Mouse (Mus musculus): Measurements from ENCODE around the gene Cd81. TPM values are rescaled to one million over a fixed set of nuclear protein-coding genes. Genes with fewer than 3 reads are reported as not detected.

Cd81 gene
- polyA plus RNA-seq, 1 experiment, result 621 TPM

DNA sequence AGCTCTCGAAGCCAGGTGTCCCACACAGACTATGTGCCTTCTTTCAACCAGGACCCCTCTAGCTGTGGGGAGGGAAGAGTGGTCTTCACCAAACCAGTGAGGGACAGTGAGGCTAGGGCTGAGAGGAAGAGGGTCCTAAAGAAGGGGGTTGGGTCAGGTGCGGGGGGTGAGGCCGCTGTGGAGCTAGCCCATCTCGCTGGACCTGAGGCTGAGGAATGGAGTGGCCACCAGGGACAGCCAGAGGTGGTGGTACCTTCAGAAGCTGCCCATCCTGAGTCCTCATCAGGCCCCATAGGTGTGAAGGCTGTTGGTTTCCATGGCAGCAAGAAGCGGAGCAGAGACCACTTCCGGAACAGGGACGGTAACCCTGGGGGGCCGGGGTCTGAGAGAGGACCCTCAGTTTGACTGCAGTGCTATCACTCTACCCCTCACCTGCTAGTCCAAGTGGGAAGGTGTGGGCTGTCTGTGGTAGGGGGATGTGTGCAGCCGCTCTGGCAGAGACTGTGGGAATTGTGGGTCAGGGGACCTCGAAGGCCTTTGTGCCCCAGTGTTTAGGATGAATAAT is 18.0 kb downstream of the Cd81 start:
- no peak for DNase-seq (ENCODE audit: low read depth)

DNA sequence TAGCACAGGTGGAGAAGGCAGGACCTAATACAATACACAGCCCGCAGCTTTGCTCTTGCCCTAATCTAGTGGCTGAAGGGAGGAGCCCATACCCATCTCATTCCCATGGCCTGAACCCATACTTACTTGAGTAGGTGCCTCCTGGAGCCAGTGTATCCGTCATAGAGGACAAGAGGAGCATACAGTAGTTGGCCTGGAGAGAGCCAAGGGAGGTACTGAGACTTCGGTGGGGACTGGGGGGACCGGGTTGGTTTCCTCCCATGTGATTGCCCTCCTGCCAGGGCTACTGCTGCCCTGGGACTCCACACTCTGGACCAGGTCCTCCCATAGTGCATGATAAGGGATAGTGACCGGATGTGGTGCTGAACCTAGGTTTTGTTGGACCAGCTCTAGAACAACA is 20.1 kb downstream of the Cd81 start:
- no peak for DNase-seq (ENCODE audit: low read depth)

DNA sequence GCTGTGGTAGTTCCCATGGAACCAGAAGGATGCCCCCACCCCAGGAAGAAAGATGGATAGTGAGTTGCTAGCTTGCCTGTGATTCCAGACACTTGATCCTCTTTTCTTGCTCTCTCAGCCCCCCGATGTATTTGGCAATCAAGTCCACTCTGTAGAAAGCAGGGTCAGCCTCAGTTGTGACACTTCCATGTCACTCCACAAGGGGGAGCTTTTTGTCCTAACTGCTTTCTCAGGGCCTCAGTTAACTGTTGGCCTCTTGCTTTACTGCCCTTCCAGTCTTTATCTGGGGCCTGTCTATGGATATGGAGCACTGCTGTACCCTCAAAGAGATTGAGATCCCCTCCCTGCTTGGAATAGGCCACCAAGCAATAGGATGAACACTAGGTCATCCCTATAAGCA is 20.5 kb downstream of the Cd81 start:
- DNase-seq (ENCODE audit: low read depth), result no peak

DNA sequence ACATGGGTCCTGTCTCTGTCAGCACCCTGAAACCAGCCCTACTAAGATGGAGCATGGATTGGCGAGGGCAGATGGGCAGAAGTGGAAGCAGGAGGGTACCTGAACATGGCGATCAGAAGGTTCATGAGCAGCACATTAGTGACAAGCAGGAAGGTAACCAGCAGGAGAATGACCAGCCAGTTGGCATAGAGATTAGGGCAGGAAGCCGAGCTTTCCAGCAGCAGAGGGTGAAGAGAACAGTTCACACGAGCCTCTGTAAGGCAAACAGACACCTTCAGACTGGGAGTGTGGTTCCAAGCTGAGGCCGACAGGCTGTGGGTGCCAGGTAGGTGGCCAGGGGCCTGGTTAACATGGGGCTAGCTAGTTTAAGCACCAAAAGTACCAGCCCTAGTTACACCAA is 22.9 kb downstream of the Cd81 start:
- no peak for DNase-seq (ENCODE audit: low read depth)

DNA sequence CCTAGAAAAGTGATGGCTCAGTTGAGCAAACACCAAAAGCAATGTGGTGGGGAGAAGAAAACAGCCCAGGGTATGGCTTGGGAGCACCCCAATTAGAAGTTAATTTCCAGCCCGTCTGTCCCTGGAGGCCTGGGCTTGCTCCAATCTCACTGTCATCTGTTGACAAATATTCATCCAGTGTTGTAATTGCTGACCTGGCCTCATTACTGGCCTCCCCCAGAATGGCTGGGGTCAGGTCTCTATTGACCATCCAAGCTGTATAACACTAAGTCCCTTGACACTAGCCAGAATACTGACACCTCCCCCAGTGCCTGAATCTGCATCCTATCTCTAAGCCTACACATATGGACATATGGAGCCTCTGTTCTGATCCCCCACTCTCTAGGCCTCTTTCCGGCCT is 24.8 kb downstream of the Cd81 start:
- no peak for DNase-seq (ENCODE audit: low read depth)

DNA sequence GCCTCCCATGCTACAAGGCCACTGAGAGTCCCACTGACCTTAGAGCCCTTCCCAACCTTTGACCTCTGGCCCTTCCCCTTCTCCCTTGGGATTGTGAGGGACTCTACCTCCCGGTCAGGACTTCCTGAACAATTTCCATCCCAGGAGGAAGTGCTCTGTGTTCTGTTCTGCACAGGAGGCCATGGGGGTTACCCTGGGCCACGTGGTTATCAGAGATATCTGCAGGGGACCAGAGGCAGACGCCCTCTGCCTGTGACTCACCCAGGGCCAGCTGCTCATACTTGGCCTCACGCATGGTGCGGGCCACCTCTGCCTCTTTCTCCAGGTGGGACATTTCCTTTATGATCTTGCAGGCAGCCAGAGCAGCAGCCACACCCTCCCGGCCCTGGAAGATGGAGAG is 29.5 kb downstream of the Cd81 start:
- no peak for DNase-seq (ENCODE audit: low read depth)

DNA sequence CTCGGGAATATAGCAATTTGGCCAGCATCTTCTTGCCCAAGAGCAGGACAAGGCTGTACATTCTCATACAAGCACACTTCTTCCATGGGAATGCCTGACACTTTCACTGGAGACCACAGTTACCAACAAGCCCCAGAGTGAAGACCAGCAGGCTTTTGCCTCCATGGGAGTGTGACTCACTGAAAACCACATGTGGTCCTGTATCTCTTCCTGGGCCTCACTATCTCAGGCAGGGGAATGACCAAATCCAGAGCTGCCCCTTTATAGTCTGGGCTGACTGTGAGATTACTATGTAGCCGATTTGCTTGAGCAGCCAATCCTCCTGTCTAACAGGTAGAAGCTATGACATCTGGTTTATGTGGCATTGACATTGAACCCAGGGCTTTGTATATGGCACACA is 31.2 kb downstream of the Cd81 start:
- no peak for DNase-seq (ENCODE audit: low read depth)

DNA sequence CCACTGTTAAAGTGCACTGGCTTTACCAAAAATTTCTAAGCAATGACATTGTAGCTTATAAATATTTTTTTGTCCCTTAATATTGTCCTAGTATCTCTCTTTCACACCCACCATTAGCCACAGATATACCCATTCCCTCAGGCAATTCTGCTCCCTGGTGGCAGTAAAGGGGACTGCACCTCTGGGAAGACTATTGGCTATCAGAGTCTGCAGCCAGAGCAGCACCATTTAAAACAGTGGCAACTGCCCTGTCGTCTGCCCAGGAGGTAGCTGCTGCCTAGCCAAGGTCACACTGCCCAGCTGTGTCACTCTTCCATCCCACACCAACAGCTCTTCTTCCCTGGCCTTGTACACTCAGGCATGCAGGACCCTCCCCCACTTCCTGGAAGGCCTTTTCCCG is 33.8 kb downstream of the Cd81 start:
- DNase-seq (ENCODE audit: low read depth), result no peak

DNA sequence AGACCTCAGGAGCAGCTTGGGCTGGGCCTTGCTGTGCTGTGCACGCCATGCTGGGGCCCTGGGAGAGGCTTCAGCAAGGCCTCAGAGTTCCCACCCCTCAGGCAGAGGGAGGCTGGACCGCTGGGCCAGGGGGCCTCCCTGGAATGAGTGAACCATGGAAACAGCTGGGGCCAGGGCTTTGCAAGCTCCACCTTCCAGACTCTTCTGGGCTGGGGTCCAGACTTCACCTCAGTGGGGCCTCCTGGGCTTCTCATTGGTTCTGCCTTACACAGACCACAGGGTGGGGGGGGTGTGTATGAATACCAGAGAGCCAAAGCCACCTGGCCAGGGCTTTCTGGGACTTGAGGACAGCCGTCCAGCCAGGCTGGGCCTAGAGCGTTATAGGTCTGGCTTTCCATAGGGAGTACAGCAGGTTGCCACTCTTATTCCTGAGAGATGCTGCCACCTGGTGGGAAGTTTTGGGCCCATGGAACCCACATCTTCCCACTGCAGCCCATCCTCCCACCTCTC is 34.6 kb downstream of the Cd81 start:
- DNase-seq (ENCODE audit: low read depth), result no peak

DNA sequence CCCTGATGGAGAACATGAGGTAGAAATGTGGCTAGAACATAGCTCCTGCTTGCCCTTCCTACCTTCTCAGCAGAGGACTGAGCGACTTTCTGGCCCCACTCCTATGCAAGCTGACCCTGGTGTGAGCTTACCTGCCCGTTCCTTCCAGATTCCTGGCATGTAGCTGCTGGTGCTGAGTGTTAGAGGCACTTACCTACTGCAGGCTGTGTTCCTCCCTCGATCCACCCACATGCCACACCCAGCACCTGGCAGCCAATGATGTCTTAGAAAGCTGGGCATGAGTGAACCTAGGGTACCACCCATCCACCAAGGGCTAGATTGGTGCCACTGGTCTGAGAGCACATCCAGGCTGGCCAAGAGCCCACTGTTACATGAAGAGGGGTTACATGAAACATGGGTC is 41.3 kb downstream of the Cd81 start:
- no peak for DNase-seq (ENCODE audit: low read depth)

DNA sequence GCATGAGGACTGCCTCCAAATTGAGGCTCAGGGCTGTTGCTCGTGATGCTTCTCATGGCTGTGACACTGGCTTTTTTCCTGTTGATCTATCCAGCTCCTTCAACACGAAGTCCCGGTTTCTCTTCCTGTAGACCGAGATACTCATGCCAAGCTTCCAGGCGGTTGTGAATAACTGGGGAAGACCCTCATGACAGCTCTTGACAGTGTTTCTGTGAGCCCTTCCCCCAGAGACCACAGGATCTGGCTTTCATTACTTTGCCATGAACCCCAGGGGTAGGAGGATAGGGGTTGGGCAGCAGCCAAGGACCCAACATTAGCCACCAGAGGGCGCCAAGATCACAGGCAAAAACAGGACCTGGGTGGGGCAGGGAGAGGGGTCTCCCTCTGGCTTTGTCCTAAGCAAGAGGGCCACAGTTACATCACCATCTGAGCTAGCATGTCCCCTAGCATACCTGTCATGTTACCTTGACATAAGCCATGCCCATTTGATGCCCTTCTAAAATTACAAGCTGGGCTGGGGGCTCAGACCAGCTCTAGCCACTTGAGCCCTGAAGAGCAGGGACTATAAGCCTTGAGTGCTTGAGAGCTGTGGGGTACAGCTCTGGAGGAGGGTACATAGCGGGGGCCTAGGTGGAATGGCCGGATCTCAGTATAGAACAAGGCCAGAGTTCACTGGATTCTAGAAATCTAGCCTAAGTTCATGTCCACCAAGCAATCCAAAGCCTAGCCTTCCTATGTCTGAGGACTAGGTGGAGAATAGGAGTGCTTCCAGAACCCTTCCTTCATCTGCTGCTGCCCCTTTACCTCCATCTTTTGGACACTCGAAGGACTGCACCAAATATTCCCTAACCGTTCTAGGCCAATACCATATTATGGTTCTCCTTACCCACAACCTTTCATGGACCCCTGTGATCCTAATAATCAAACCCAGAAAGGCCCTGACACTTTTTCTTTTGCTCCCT is 42.3 kb downstream of the Cd81 start, which contains the start of gene Trpm5:
Gene Trpm5 (minus strand): TSS at position 51 of the 962 bp plus-strand sequence.
- no peak for DNase-seq (ENCODE audit: low read depth)

DNA sequence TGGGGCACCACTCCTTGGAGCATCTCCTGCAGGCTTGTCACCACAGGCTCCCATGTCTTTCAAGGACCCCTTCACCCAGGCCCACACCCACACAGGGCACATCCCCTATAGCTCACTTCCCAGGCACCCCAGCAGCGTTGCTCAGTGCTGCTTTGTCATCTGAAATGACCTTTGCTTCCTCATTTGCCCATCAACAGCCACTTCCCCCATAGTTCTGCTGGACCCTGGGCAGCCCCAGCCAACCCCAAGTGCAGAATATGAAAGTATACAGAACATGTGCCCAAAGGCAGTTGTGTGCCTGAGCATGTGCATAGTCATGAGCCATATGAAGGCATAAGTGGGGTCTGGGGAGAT is 43.0 kb downstream of the Cd81 start:
- DNase-seq (ENCODE audit: low read depth), result no peak

DNA sequence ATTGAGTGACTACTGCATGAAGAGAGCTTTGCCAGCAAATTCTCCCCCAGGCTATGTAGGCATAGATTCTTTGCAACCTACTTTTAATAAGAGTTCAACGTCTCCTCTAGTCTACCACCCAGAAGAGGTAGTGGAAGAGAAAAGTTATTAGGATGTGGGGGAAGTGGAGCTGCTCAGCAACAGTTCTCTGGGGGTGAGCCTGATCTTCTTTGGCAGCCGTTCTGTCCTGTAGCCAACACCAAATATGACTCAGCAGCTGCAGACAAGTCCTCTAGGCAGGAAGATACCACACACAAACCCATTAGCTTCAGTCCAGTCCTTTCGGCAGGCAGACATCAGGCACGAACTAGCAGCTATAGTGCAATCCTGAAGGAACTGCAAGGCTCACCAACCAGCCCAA is 48.2 kb downstream of the Cd81 start:
- DNase-seq (ENCODE audit: low read depth), result no peak

DNA sequence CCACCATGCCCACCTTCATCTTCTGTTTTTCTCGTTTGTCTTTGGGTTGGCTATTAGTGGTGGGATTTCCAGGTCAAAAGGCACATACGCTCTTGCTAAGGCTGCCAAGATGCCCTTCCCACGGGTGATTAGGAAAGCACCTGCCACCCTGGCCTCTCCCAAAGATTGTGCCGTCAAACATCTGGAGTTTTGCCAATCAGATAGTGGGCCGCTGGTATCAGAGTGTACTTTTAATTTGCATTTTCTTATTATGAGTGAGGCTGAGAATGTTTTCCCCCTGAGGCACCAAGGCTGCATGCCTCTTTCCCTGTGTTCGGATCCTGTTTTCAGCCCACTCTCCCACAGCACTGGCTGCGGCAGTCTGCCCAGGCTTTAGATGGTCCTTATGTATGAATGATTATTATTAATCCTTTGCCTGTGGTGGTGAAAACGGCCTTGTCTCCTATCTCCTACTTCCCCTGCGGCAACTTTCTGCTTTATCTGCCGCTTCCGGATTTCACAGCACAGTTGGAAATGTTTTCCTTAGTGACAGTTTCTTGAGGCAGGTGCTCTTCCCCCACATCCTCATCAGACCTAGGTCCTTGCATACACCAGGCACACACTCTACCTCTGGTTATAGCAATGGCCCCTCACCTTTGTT is 52.8 kb downstream of the Cd81 start:
- no peak for DNase-seq (ENCODE audit: low read depth)

DNA sequence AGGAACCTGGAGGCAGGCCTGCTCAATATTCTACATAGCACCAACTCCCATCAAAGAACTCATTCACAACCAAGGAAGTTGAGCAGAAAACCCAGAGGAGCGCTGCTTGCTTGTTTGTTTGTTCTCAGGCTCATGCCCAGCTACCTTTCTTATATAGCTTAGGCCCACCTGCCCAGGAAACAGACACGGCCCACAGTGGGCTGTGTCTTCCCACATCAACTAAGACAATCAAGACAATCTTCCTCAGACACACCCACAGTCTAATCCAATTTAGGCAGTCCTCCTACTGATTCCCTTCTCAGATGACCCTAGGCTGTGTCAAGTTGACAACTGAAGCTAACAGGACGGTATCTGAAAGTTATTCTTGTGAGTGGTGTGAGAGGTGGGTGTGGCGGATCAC is 53.5 kb downstream of the Cd81 start, which contains the start of gene Kcnq1:
Gene Kcnq1 (plus strand): TSS at position 301 of the 400 bp plus-strand sequence.
- no peak for DNase-seq (ENCODE audit: low read depth)

DNA sequence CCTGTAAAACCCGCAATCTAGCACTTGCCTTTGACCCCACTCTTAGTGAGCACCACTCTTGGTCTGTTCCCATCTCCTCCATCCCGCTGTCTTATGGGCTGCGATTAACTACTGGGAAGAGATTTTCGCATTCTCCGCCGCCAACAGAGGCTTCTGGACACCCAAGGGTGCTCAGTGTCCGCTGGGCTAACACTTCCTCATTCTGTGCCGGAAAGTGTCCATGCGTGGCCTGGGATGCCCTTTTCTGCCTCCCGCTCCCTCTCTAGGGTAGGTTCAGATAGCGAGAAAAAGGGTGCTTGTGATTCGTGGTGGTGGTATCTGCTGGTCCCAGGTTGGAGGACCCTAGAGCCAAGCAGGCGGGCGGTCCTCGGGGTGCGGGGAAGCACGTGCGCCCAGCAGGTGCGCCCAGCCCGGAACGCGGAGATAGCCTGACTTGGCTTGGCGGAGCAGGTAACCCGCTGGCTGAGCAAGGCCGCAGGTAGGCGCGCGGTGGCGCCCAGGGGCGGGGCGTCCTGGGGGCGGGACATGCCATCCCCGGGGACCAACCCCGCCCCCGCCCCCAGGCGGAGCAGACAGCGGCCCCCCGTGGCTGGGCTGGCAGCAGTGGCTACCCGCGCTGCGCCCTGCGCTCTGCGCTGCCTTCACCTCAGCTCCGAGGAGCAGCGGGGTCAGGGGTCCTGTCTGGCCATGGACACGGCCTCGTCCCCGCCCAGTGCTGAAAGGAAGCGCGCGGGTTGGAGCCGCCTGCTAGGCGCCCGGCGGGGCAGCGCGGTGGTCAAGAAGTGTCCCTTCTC is 54.3 kb downstream of the Cd81 start:
- DNase-seq (ENCODE audit: low read depth), result no peak

DNA sequence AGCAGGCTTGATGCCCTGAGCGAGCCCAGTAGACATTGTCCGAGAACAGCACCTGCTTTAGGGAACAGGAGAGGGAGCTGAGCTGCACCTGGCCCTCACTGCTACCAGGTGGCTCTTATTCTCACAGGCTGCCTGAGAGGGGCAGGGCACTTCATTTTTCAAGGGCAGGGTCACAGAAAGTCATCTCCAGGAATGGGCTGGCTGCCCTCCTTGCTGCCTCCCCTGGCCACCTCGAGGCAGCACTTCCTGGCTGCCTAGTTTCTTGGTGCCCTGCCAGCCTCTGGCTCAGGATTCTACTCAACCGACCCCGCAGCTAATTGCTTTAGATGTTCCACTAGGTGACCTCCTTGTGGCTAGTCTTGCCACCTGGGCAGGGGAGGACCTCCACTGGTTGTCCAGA is 55.7 kb downstream of the Cd81 start:
- DNase-seq (ENCODE audit: low read depth), result no peak

DNA sequence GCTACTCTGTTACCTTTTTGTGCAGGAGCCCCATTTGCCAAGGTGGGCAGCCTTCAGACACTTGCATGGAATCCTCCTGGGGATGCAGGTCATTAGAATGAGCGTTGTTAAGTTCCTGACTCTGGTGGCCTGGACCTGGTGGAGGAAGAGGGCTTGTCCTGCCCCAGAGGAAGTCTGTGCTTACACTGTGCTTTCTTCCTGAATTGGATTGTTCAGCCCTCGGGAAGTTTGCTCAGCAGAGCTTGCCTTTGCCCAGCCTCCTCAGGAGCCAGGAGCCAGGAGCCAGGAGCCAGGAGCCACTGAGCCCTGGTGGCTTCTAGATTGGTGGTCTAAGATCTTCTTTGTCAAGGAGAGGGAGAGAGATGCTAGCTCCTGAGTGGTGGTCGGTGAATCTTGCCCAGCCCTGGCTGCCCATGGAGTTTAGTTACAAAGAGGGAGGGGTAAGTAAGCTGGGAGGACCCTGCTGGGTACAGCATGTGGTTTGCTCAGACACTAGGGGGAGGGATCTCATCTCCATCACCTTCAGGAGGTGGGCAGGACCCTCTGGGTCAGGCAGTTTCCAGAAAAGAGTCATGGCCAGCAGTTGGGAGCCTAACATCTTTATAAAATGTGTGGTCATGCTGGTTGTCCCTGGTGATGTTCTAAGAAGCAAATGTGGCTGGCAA is 56.6 kb downstream of the Cd81 start:
- DNase-seq (ENCODE audit: low read depth), result no peak

DNA sequence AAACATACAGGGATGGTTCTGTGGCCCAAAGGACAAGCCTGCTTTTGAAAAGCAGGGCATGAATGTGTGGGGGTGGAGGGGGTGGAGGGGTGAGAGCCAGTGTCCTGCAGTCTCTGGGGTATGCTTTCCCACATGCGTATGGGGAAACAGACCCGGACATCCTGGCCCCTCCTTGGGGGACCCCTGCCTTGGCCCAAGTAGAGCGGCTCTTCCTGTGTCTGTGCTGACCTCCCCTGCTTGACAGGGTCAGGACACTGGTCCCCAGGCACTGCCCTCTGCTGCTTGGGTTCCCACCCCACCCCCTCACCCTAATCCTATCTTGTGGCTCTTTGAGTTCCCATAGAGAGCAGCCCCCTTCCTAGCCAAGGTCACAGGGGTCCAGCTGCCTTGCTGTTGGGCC is 57.2 kb downstream of the Cd81 start:
- no peak for DNase-seq (ENCODE audit: low read depth)

DNA sequence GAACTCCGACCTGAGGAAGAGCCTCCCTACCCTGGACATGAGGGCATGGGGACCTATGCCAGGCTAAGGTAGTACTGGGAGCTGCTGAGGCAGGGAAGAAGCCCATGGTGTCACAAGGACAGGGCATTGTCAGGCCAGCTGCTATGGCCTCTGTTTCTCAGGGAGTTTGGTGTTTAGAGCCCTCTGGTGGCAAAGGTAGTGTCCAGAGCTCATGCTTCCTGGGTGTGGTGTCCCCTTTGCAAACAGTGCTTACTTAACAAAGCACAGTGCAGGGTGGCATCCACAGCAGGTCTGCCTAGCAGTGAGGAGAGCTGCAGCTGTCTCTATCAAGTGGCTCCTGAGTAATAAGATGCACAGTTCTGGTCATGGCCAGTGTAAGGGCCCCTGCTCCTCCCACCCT is 58.3 kb downstream of the Cd81 start:
- DNase-seq (ENCODE audit: low read depth), result no peak

DNA sequence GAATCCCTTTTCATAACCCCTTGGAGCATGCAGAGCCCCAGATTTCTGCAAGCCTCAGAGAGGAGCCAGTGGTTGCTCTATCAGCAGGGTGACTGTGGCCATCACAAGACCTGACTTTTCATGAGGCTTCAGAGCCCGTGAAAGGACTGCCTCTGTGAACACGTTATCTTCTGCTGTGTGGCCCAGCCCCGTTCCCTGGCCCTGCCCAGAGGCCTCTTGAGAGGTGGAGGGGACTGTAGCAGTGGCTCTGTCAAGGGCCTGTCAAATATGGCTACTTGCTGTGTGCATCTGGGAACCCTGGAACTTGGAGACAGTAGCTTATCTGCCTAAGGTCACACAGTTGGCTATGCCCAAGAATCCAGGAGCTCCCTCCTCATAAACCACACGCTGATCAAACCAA is 59.2 kb downstream of the Cd81 start:
- no peak for DNase-seq (ENCODE audit: low read depth)

Data from gonadal fat pad, adult 2 months (tissue).